Mouse (Mus musculus): ENCODE measurements around the gene Zdhhc22.

GRCm38 (mm10) chr12:86949501-86949900 is 40.7 kb downstream of the Zdhhc22 start:
- no peak for TF ChIP-seq CTCF (IDR thresholded peaks at IDR 0.05; ENCODE audit: borderline replicate concordance, control insufficient read depth, extremely low read depth, insufficient read depth, low read length, poor library complexity)
- TF ChIP-seq POLR2A (IDR thresholded peaks at IDR 0.05; ENCODE audit: control insufficient read depth, extremely low read depth, insufficient read depth, low read length, poor library complexity) = no peak
